Mouse (Mus musculus): Measurements from ENCODE around the gene Ssh3.

GRCm38 (mm10) chr19:4315223-4315944 is 46.4 kb upstream of the Ssh3 start:
- TF ChIP-seq CTCF (IDR thresholded peaks at IDR 0.05; ENCODE audit: low read depth) = no peak
- no peak for TF ChIP-seq EP300 (IDR thresholded peaks at IDR 0.05; ENCODE audit: low read depth)

Measured in heart, postnatal 0 days (tissue).